Mouse (Mus musculus): ENCODE measurements around the gene Steap3. TPM values are rescaled to one million over a fixed set of nuclear protein-coding genes. Genes with fewer than 3 reads are reported as not detected.
"Not testable (repeated sequence)": the region's sequence is repeated elsewhere in the genome, so short reads cannot be mapped to it uniquely, and the experiment has no call there.

Gene Steap3
- total and polyA plus RNA-seq, 2 experiments: 7.5 to 33.3 TPM

DNA sequence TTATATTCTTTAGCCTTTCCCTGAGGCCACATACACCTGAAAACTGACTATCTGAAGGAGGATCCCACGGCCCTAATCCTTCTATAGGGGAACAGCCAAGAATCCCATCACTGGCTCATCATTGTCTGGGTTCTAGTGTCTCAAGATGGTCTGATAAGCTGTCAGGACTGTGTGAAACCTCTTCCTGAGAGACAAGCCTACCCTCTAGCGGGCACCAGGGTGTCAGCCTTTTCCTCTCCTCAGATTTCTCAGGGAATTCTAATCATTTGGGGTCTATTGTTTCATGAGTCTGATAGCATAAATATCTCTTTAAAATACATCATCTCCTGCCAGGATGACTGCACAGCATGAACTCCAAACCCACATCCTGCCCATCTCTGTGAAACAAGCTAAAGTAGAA is 17.3 kb upstream of the Steap3 start:
- Histone ChIP-seq H3K4me1 (ENCODE audit: control insufficient read depth, insufficient read depth, low read length) (no peaks in the 10 kb centered on the region), H3K9ac (ENCODE audit: low read depth, low read length) (no peak overlapping the region), H3K27me3 (ENCODE audit: control insufficient read depth, insufficient read depth, low read length) (no peaks in the 10 kb centered on the region), H3K36me3 (ENCODE audit: control insufficient read depth, insufficient read depth, low read length) (no peaks in the 10 kb centered on the region), H3K79me2 (ENCODE audit: control insufficient read depth, insufficient read depth, low read length) (no peaks in the 10 kb centered on the region), H3K27ac (replicated peaks; ENCODE audit: insufficient read depth, low read depth, low read length) (no peak overlapping the region), H3K4me3 (ENCODE audit: insufficient read depth, low read depth, low read length) (no peak overlapping the region)
- WGBS: 61% methylated on average over 2 of the region's 2 CpGs
- DNase-seq (ENCODE audit: extremely low read depth, low read depth, low spot score): no peak
- TF ChIP-seq POLR2A (IDR thresholded peaks at IDR 0.05; ENCODE audit: extremely low read depth, insufficient read depth, low read length): no peak
- TF ChIP-seq CTCF (IDR thresholded peaks at IDR 0.05; ENCODE audit: low read depth, low read length): peak; percentile 36; the same call in 1 of the 2 replicates

DNA sequence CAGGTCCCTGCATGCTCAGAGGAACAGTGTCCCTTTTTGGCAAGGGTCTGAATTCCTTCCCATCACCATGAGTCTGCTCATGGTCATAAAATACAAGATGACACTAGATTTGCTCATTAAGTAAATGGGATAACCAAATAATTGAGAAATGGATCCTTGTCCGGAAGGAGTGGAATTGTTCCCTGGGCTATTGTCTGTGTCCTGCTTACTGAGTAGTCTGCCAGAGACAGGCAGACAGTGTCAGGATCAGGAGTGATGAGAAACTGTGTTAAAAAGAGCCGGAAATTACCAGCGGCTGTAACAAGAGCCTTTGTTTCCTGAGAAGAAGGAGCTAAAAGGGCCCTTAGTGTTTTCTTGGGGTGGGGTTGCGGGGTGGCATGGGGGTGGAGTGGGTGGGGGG is 15.2 kb upstream of the Steap3 start:
- no peak for DNase-seq (ENCODE audit: extremely low read depth, low read depth, low spot score)
- Histone ChIP-seq H3K4me3 (ENCODE audit: insufficient read depth, low read depth, low read length) (no peak overlapping the region), H3K9ac (ENCODE audit: low read depth, low read length) (no peak overlapping the region), H3K27ac (replicated peaks; ENCODE audit: insufficient read depth, low read depth, low read length) (no peak overlapping the region), H3K79me2 (ENCODE audit: control insufficient read depth, insufficient read depth, low read length) (no peaks in the 10 kb centered on the region), H3K36me3 (ENCODE audit: control insufficient read depth, insufficient read depth, low read length) (no peaks in the 10 kb centered on the region), H3K4me1 (ENCODE audit: control insufficient read depth, insufficient read depth, low read length) (no peaks in the 10 kb centered on the region), H3K27me3 (ENCODE audit: control insufficient read depth, insufficient read depth, low read length) (no peaks in the 10 kb centered on the region)
- TF ChIP-seq CTCF (IDR thresholded peaks at IDR 0.05; ENCODE audit: low read depth, low read length) (no peak), POLR2A (IDR thresholded peaks at IDR 0.05; ENCODE audit: extremely low read depth, insufficient read depth, low read length) (no peak)
- WGBS: 80% methylated on average over 4 of the region's 4 CpGs

DNA sequence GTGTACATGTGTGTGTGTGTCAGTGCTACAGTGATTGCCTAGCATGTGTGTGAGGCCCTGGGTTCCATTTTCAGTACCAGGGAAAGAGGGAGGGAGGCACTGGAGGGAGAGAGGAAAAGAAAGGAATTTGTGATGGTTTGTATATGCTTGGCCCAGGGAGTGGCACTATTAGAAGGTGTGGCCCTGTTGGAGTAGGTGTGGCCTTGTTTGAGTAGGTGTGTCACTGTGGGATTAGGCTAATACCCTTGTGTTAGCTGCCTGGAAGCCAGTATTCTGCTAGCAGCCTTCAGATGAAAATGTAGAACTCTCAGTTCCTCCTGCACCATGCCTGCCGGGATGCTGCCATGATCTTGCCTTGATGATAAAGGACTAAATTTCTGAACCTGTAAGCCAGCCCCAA is 3.6 kb upstream of the Steap3 start:
- H3K36me3 ChIP-seq (ENCODE audit: control insufficient read depth, insufficient read depth, low read length); H3K79me2 ChIP-seq (ENCODE audit: control insufficient read depth, insufficient read depth, low read length); H3K4me3 ChIP-seq (ENCODE audit: insufficient read depth, low read depth, low read length); H3K27ac ChIP-seq (replicated peaks; ENCODE audit: insufficient read depth, low read depth, low read length); H3K9ac ChIP-seq (ENCODE audit: low read depth, low read length); H3K27me3 ChIP-seq (ENCODE audit: control insufficient read depth, insufficient read depth, low read length); DNase-seq (ENCODE audit: extremely low read depth, low read depth, low spot score); H3K4me1 ChIP-seq (ENCODE audit: control insufficient read depth, insufficient read depth, low read length): not testable (repeated sequence)
- WGBS: 92% methylated on average over 1 of the region's 1 CpGs

DNA sequence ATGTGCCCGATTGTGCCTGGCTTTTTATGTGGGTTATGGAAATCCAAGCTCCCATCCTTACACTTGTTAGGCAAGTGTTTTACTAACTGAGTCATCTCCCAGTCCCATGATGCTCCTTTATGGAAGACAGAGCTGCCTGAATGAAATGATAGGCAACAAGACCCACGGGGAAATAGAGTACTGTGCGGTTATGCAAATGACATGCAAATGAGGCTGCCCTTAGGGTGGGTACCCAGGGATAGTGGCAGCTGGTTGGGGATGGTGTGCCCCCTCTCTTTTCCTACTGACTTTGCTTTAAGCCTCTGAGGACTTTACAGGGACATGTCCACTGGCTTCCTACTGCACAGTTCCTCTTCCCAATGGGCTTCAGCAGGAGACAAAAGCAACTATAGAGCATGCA is 2.7 kb upstream of the Steap3 start:
- Histone ChIP-seq H3K9ac (ENCODE audit: low read depth, low read length) (no peak overlapping the region), H3K27me3 (ENCODE audit: control insufficient read depth, insufficient read depth, low read length) (no peaks in the 10 kb centered on the region), H3K79me2 (ENCODE audit: control insufficient read depth, insufficient read depth, low read length) (no peaks in the 10 kb centered on the region), H3K27ac (replicated peaks; ENCODE audit: insufficient read depth, low read depth, low read length) (no peak overlapping the region), H3K4me3 (ENCODE audit: insufficient read depth, low read depth, low read length) (no peak overlapping the region), H3K4me1 (ENCODE audit: control insufficient read depth, insufficient read depth, low read length) (peaks cover 3% of the 10 kb centered on the region), H3K36me3 (ENCODE audit: control insufficient read depth, insufficient read depth, low read length) (no peaks in the 10 kb centered on the region)
- no peak for DNase-seq (ENCODE audit: extremely low read depth, low read depth, low spot score)
- TF ChIP-seq POLR2A (IDR thresholded peaks at IDR 0.05; ENCODE audit: extremely low read depth, insufficient read depth, low read length): no peak
- TF ChIP-seq CTCF (IDR thresholded peaks at IDR 0.05; ENCODE audit: low read depth, low read length): no peak
- 82% methylated on average over 3 of the region's 3 CpGs for WGBS

DNA sequence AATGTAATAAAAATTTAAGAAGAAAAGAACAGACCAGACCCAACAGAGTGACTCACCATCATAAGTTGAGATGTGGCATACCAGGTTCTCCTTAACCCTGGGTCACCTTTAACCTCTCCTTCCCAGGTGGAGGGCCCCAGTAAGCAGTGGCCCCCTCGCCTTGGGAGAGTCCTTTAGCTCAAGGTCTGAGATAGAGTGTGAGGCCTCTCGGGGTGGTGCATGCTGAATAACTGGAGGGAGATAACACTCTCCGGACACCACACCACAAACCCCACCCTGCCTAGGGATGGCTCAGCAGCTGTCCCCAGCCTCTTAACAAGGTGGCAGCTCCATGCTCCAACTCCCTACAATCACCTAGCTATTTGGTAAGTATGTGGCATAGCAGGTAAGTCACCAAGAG is 1.6 kb downstream of the Steap3 start:
- 89% methylated on average over 3 of the region's 3 CpGs for WGBS
- peaks cover 22% of the 10 kb centered on the region for H3K4me1 ChIP-seq (ENCODE audit: control insufficient read depth, insufficient read depth, low read length)
- no peaks in the 10 kb centered on the region for H3K27me3 ChIP-seq (ENCODE audit: control insufficient read depth, insufficient read depth, low read length)
- no peak overlapping the region for H3K4me3 ChIP-seq (ENCODE audit: insufficient read depth, low read depth, low read length)
- DNase-seq (ENCODE audit: extremely low read depth, low read depth, low spot score): no peak
- H3K79me2 ChIP-seq (ENCODE audit: control insufficient read depth, insufficient read depth, low read length): peaks cover 5% of the 10 kb centered on the region; the same call in 1 of the 2 replicates
- no peak overlapping the region for H3K9ac ChIP-seq (ENCODE audit: low read depth, low read length)
- H3K27ac ChIP-seq (replicated peaks; ENCODE audit: insufficient read depth, low read depth, low read length): no peak overlapping the region
- TF ChIP-seq CTCF (IDR thresholded peaks at IDR 0.05; ENCODE audit: low read depth, low read length) (no peak), POLR2A (IDR thresholded peaks at IDR 0.05; ENCODE audit: extremely low read depth, insufficient read depth, low read length) (no peak)
- no peaks in the 10 kb centered on the region for H3K36me3 ChIP-seq (ENCODE audit: control insufficient read depth, insufficient read depth, low read length)

DNA sequence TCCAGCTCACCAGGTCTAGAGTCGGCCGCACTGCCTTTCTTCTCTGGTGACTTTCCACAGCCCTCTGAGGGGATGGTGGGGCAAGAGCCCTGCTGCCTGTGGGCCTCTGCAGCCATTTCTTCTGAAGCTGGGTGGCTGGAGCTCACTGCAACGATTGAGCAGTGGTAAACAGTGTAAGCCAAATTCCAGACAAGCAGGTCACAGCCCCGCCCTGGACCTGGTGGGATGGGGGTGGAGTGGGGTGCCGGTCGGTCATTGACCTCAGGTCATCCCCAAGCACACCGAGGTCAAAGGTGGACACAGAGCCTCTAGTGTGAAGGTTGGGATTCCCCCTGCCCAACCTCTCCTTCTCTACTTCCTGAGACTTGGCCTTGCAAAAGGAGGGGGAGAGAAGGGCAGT is 2.4 kb downstream of the Steap3 start:
- Histone ChIP-seq H3K27me3 (ENCODE audit: control insufficient read depth, insufficient read depth, low read length) (no peaks in the 10 kb centered on the region), H3K79me2 (ENCODE audit: control insufficient read depth, insufficient read depth, low read length) (peaks cover 5% of the 10 kb centered on the region; the same call in 1 of the 2 replicates), H3K36me3 (ENCODE audit: control insufficient read depth, insufficient read depth, low read length) (no peaks in the 10 kb centered on the region), H3K4me3 (ENCODE audit: insufficient read depth, low read depth, low read length) (peak overlapping the region; percentile 49), H3K27ac (replicated peaks; ENCODE audit: insufficient read depth, low read depth, low read length) (peak overlapping the region; percentile 64), H3K9ac (ENCODE audit: low read depth, low read length) (peak overlapping the region; percentile 32), H3K4me1 (ENCODE audit: control insufficient read depth, insufficient read depth, low read length) (peaks cover 24% of the 10 kb centered on the region)
- TF ChIP-seq POLR2A (IDR thresholded peaks at IDR 0.05; ENCODE audit: extremely low read depth, insufficient read depth, low read length): 0 out of 2 replicates have a peak, but pooled peaks have one; percentile 16
- no peak for TF ChIP-seq CTCF (IDR thresholded peaks at IDR 0.05; ENCODE audit: low read depth, low read length)
- 20% methylated on average over 7 of the region's 7 CpGs for WGBS
- DNase-seq (ENCODE audit: extremely low read depth, low read depth, low spot score): peak; percentile 78

Data from liver, adult 2 months (tissue).